Mouse (Mus musculus) lung, adult 2 months (tissue): ENCODE results near the gene Xcl1.

Experiments used
- CTCF ChIP-seq: fragments of 200-500 bp; IDR thresholded peaks from 2 replicates; pipeline ENCODE4 v1.5.1; 2011; ENCODE audit warnings: mild to moderate bottlenecking, low read length, control low read depth; ENCODE audit not compliant: insufficient read depth
- POLR2A ChIP-seq: fragments of 200-500 bp; IDR thresholded peaks from 2 replicates; pipeline ENCODE4 v1.6.1; 2011; ENCODE audit warnings: low read depth, mild to moderate bottlenecking, control low read depth, low read length, borderline replicate concordance; ENCODE audit errors: extremely low read depth

GRCm38 (mm10) chr1:164975729-164976128 is 40.4 kb upstream of the Xcl1 start:
- TF ChIP-seq CTCF (no peak), POLR2A (no peak)
